Mouse (Mus musculus) brain, adult 10 weeks (tissue): Measurements from ENCODE around the gene Gm906. TPM values are rescaled to one million over a fixed set of nuclear protein-coding genes. Genes with fewer than 3 reads are reported as not detected.

Source experiments
- polyA plus RNA-seq: library from polyadenylated mRNA; stranded (reverse); fragments of 350-450 nt; fragmentation: Illumina TruSeq; extraction: RNeasy Lipid Tissue Mini Kit (QIAGEN cat#74804); gene quantifications from one replicate; pipeline ENCODE4 v1.2.3, GENCODE M21; 2015; ENCODE audit warnings: low read depth, low replicate concordance

Gene Gm906
- not detected for polyA plus RNA-seq

GRCm38 (mm10) chr13:50250208-50250607 lies at the start of gene Gm906:
Gm906 (minus strand) TSS chr13:50250308.

Other genes with a start within 250 kb of the Gm906 start
- 17.8 TPM for gene Fbxw17, start 167.6 kb upstream of the Gm906 start, polyA plus RNA-seq
- not detected for gene Gm47429, start 193.6 kb upstream of the Gm906 start, polyA plus RNA-seq
- gene Nutm2, start 217.0 kb upstream of the Gm906 start, polyA plus RNA-seq: not detected